Mouse (Mus musculus): ENCODE measurements around the gene Arl8b. TPM values are rescaled to one million over a fixed set of nuclear protein-coding genes. Genes with fewer than 3 reads are reported as not detected.

The Arl8b gene
- polyA plus RNA-seq, 1 experiment, result 7.0 TPM

DNA sequence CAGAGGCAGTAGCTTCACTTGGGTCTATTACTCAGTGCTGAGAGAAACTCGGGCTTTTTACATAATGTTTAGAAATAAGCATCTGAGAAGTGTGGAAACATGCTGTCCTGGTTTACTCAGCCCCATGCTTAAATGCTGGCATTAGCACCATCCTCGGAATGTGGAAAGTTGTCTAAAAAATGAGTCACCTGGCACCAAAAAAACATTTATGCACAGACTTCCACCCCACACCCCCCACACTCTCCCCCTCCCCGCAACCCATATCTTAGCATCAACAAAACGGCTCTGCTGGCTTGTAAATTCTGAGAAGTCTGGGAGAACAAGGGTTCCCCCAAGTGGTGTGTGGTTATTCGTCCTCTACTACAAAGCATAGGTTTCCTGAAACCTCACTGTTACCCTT lies 30.5 kb upstream of the Arl8b start:
- 52% methylated on average over 5 of the region's 5 CpGs for WGBS
- no peak for DNase-seq (ENCODE audit: low read depth in 1 of 2, low spot score in 2 of 2)
- TF ChIP-seq POLR2A (IDR thresholded peaks at IDR 0.05; ENCODE audit: low read depth, low read length), result no peak
- no peak for TF ChIP-seq CTCF (IDR thresholded peaks at IDR 0.05; ENCODE audit: extremely low read depth, insufficient read depth, insufficient read length, insufficient replicate concordance)
- Histone ChIP-seq H3K27ac (ENCODE audit: insufficient read depth, low read length) (no peak overlapping the region), H3K4me3 (ENCODE audit: extremely low read depth, insufficient read depth, insufficient read length) (no peak overlapping the region), H3K36me3 (ENCODE audit: control insufficient read depth, insufficient read depth, low read length) (no peaks in the 10 kb centered on the region), H3K27me3 (ENCODE audit: control insufficient read depth, insufficient read depth, low read length) (no peaks in the 10 kb centered on the region), H3K4me1 (ENCODE audit: control insufficient read depth, insufficient read depth, insufficient read length) (no peaks in the 10 kb centered on the region)

DNA sequence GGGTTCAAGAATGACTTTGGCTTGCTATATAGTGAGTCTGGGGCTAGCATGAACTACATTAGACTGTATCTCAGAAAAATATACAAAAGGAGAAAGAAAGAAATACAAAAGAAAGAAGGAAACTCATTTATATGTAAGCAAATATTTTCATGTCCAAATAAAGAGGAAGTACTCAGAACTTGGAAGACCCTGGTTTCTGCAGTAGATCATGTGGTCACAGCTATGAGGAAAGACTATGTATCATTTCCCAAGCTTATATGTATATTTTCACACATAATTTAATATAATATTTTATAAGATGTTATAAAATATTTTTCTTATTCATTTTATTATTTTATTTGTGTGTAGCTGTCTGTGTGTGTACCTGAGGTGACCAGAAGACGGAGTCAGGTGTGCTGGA lies 29.4 kb upstream of the Arl8b start:
- TF ChIP-seq CTCF (IDR thresholded peaks at IDR 0.05; ENCODE audit: extremely low read depth, insufficient read depth, insufficient read length, insufficient replicate concordance), result no peak
- TF ChIP-seq POLR2A (IDR thresholded peaks at IDR 0.05; ENCODE audit: low read depth, low read length), result no peak
- 92% methylated on average over 1 of the region's 1 CpGs for WGBS
- Histone ChIP-seq H3K4me3 (ENCODE audit: extremely low read depth, insufficient read depth, insufficient read length) (no peak overlapping the region), H3K27ac (ENCODE audit: insufficient read depth, low read length) (no peak overlapping the region), H3K27me3 (ENCODE audit: control insufficient read depth, insufficient read depth, low read length) (no peaks in the 10 kb centered on the region), H3K36me3 (ENCODE audit: control insufficient read depth, insufficient read depth, low read length) (no peaks in the 10 kb centered on the region), H3K4me1 (ENCODE audit: control insufficient read depth, insufficient read depth, insufficient read length) (no peaks in the 10 kb centered on the region)
- no peak for DNase-seq (ENCODE audit: low read depth in 1 of 2, low spot score in 2 of 2)

DNA sequence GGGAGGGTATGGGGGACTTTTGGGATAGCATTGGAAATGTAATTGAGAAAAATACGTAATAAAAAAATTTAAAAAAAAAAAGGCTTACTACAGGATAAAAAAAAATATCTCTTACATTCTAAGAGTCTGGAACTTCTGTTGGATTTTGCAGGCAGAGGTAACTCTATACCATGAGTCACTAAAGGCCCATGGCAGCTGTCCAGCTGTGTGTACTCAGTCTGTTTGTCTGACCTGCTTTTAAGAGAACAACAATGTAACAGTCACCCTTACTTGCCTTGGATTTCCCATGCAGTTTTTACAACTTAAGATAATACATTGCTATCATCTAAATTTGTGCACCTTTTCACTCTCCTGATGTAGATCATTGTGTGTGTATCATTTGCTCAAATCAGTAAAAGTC lies 28.5 kb upstream of the Arl8b start:
- no peak for DNase-seq (ENCODE audit: low read depth in 1 of 2, low spot score in 2 of 2)
- Histone ChIP-seq H3K36me3 (ENCODE audit: control insufficient read depth, insufficient read depth, low read length) (no peaks in the 10 kb centered on the region), H3K4me1 (ENCODE audit: control insufficient read depth, insufficient read depth, insufficient read length) (no peaks in the 10 kb centered on the region), H3K4me3 (ENCODE audit: extremely low read depth, insufficient read depth, insufficient read length) (no peak overlapping the region), H3K27ac (ENCODE audit: insufficient read depth, low read length) (no peak overlapping the region), H3K27me3 (ENCODE audit: control insufficient read depth, insufficient read depth, low read length) (no peaks in the 10 kb centered on the region)
- TF ChIP-seq POLR2A (IDR thresholded peaks at IDR 0.05; ENCODE audit: low read depth, low read length), result no peak
- TF ChIP-seq CTCF (IDR thresholded peaks at IDR 0.05; ENCODE audit: extremely low read depth, insufficient read depth, insufficient read length, insufficient replicate concordance), result no peak
- 88% methylated on average over 1 of the region's 1 CpGs for WGBS

DNA sequence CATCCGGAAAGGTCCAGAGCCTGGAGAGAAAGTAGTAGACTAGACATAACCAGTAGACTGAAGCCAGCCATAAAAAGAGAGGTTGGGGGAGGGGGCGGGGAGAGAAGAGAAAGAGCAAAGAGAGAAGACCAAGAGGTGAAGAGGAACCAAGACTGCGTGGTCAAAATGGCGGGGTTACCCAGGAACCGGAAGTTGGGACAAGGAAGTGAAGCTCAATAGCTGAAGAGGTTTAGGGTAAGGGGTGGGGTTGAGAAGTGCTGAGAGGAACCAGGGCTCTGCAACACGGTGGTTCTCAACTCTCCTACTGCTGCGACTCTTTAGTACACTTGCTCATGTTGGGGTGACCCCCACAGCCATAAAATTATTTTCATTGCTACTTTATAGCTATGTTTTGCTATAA lies 27.0 kb upstream of the Arl8b start:
- H3K4me1 ChIP-seq (ENCODE audit: control insufficient read depth, insufficient read depth, insufficient read length), result no peaks in the 10 kb centered on the region
- H3K27me3 ChIP-seq (ENCODE audit: control insufficient read depth, insufficient read depth, low read length), result no peaks in the 10 kb centered on the region
- DNase-seq (ENCODE audit: low read depth in 1 of 2, low spot score in 2 of 2), result peak in 1 of 2 experiments; percentile 18
- no peak overlapping the region for H3K4me3 ChIP-seq (ENCODE audit: extremely low read depth, insufficient read depth, insufficient read length)
- no peaks in the 10 kb centered on the region for H3K36me3 ChIP-seq (ENCODE audit: control insufficient read depth, insufficient read depth, low read length)
- H3K27ac ChIP-seq (ENCODE audit: insufficient read depth, low read length), result no peak overlapping the region
- WGBS, result 67% methylated on average over 7 of the region's 7 CpGs
- TF ChIP-seq CTCF (IDR thresholded peaks at IDR 0.05; ENCODE audit: extremely low read depth, insufficient read depth, insufficient read length, insufficient replicate concordance), result no peak
- TF ChIP-seq POLR2A (IDR thresholded peaks at IDR 0.05; ENCODE audit: low read depth, low read length), result no peak

DNA sequence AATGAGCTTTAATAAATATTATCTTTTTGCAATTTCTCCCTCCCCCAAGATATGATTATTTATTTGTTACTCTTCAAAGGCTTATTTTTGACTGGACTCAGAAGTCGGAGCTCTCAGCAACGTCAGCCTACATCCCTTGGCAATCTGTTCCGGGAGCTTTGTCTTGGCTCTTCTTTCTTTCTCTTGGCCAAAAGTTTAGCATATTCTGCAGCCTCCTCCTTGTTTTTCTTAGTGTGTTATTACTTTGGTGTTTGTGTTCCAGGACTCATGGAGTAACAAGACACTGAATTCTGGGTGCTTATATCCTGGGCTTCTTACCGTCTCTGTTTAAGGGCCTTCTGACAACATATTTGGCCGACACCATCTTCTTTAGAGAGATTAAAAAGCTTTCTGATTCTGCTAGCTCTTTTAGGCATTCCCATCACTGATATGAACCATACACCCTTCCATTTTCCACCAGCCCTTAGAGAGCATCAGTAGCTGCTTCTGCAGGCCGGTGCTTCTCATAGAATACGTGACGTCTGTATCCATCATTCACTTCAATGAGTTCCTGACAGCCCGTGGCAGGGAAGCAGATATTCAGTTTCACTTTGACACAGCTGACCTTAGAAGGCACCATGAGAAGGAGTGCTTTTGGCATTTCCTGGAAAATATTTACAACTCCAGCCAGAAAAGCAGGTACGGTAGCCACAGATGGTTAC lies 23.8 kb upstream of the Arl8b start:
- TF ChIP-seq CTCF (IDR thresholded peaks at IDR 0.05; ENCODE audit: extremely low read depth, insufficient read depth, insufficient read length, insufficient replicate concordance), result no peak
- TF ChIP-seq POLR2A (IDR thresholded peaks at IDR 0.05; ENCODE audit: low read depth, low read length), result no peak
- no peaks in the 10 kb centered on the region for H3K27me3 ChIP-seq (ENCODE audit: control insufficient read depth, insufficient read depth, low read length)
- H3K36me3 ChIP-seq (ENCODE audit: control insufficient read depth, insufficient read depth, low read length), result no peaks in the 10 kb centered on the region
- H3K4me1 ChIP-seq (ENCODE audit: control insufficient read depth, insufficient read depth, insufficient read length), result no peaks in the 10 kb centered on the region
- 74% methylated on average over 10 of the region's 10 CpGs for WGBS
- DNase-seq (ENCODE audit: low read depth in 1 of 2, low spot score in 2 of 2), result no peak
- H3K4me3 ChIP-seq (ENCODE audit: extremely low read depth, insufficient read depth, insufficient read length), result no peak overlapping the region
- H3K27ac ChIP-seq (ENCODE audit: insufficient read depth, low read length), result no peak overlapping the region

DNA sequence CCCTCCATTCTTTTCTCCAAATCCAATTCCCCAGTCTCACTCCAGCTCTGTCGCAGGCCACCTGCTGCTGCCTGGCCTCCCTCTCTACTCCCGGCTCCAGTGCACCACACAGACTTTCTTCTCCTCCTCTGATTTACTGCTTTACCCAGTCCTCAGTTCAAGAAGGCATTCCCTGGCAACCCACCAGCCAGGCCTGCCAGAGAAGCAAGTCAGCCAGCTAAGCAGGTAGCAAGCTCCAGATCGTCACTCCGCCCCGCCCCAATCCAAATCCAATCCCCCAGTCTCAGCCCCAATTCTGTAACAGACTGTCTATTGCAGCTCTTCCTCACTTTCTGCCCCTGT lies 23.2 kb upstream of the Arl8b start:
- TF ChIP-seq CTCF (IDR thresholded peaks at IDR 0.05; ENCODE audit: extremely low read depth, insufficient read depth, insufficient read length, insufficient replicate concordance) (no peak), POLR2A (IDR thresholded peaks at IDR 0.05; ENCODE audit: low read depth, low read length) (no peak)
- Histone ChIP-seq H3K27me3 (ENCODE audit: control insufficient read depth, insufficient read depth, low read length) (no peaks in the 10 kb centered on the region), H3K4me1 (ENCODE audit: control insufficient read depth, insufficient read depth, insufficient read length) (no peaks in the 10 kb centered on the region), H3K36me3 (ENCODE audit: control insufficient read depth, insufficient read depth, low read length) (no peaks in the 10 kb centered on the region), H3K4me3 (ENCODE audit: extremely low read depth, insufficient read depth, insufficient read length) (no peak overlapping the region), H3K27ac (ENCODE audit: insufficient read depth, low read length) (no peak overlapping the region)
- 90% methylated on average over 5 of the region's 5 CpGs for WGBS
- no peak for DNase-seq (ENCODE audit: low read depth in 1 of 2, low spot score in 2 of 2)

DNA sequence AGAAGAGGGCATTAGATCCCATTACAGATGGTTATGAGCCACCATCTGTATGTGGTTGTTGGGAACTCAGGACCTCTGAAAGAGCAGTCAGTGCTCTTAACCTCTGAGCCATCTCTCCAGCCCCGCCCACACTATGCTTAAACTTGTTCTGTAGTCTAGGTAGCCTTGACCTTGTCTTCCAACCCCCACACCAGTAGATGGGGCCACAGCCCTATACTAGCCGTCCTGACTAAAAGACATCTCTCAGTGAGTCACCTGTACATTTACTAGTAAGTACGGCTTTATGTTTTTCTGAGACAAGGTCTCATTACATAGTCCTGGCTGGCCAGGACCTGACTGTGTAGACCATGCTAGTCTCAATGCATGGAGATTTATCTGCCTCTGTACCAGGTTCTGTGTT lies 12.0 kb upstream of the Arl8b start:
- H3K27ac ChIP-seq (ENCODE audit: insufficient read depth, low read length), result no peak overlapping the region
- H3K4me3 ChIP-seq (ENCODE audit: extremely low read depth, insufficient read depth, insufficient read length), result no peak overlapping the region
- H3K36me3 ChIP-seq (ENCODE audit: control insufficient read depth, insufficient read depth, low read length), result no peaks in the 10 kb centered on the region
- H3K27me3 ChIP-seq (ENCODE audit: control insufficient read depth, insufficient read depth, low read length), result no peaks in the 10 kb centered on the region
- 85% methylated on average over 3 of the region's 3 CpGs for WGBS
- no peaks in the 10 kb centered on the region for H3K4me1 ChIP-seq (ENCODE audit: control insufficient read depth, insufficient read depth, insufficient read length)
- no peak for DNase-seq (ENCODE audit: low read depth in 1 of 2, low spot score in 2 of 2)
- TF ChIP-seq CTCF (IDR thresholded peaks at IDR 0.05; ENCODE audit: extremely low read depth, insufficient read depth, insufficient read length, insufficient replicate concordance), result no peak
